Mouse (Mus musculus) ES-E14 (cell line): ENCODE results near the gene Osbpl11. TPM values are rescaled to one million over a fixed set of nuclear protein-coding genes. Genes with fewer than 3 reads are reported as not detected.

Experiments
- DNase-seq: peaks from one replicate; pipeline ENCODE4 v3.0.0-alpha.2; 2013; ENCODE audit warnings: low read depth, low spot score
- H3K27ac ChIP-seq: 2 replicates; pipeline ENCODE4 v1.5.1; 2012; ENCODE audit warnings: low read depth, mild to moderate bottlenecking, low read length, moderate library complexity, mixed read lengths; ENCODE audit not compliant: poor library complexity, insufficient read depth, severe bottlenecking
- H3K36me3 ChIP-seq: 2 replicates; pipeline ENCODE4 v1.6.1; 2012; ENCODE audit warnings: mild to moderate bottlenecking, low read length, moderate library complexity, mixed read lengths; ENCODE audit not compliant: control insufficient read depth, poor library complexity, insufficient read depth, severe bottlenecking
- H3K4me1 ChIP-seq, 2 experiments: fragments of 150-350 bp in 1 of 2; sonication (generic) in 1 of 2; 2 replicates each; pipeline ENCODE4 v1.6.1; 2012; ENCODE audit warnings: low read length in 2 of 2, mild to moderate bottlenecking in 1 of 2, mixed read lengths in 1 of 2; ENCODE audit not compliant: control insufficient read depth in 2 of 2, insufficient read depth in 2 of 2, poor library complexity in 1 of 2
- H3K4me3 ChIP-seq, 2 experiments: fragments of 150-350 bp in 1 of 2; sonication (generic) in 1 of 2; 2 replicates each; pipeline ENCODE4 v1.5.1; 2012; ENCODE audit warnings: low read length in 2 of 2, low read depth in 1 of 2, mild to moderate bottlenecking in 1 of 2, mixed read lengths in 1 of 2; ENCODE audit not compliant: insufficient read depth in 1 of 2, poor library complexity in 1 of 2, severe bottlenecking in 1 of 2
- H3K9ac ChIP-seq: 2 replicates; pipeline ENCODE4 v1.6.1; 2012; ENCODE audit warnings: low read depth, mild to moderate bottlenecking, low read length, mixed read lengths; ENCODE audit not compliant: poor library complexity, insufficient read depth, severe bottlenecking
- H3K9me3 ChIP-seq: fragments of 150-350 bp; sonication (generic); 2 replicates; pipeline ENCODE4 v1.6.1; 2012; ENCODE audit warnings: low read depth, mild to moderate bottlenecking, low read length; ENCODE audit not compliant: control insufficient read depth, insufficient read depth
- CHD2 ChIP-seq: IDR thresholded peaks from 2 replicates; pipeline ENCODE4 v1.6.1; 2014; ENCODE audit warnings: mild to moderate bottlenecking, low read depth, low read length, inconsistent platforms
- HCFC1 ChIP-seq: IDR thresholded peaks from 2 replicates; pipeline ENCODE4 v1.6.1; 2012; ENCODE audit warnings: low read length, inconsistent platforms, borderline replicate concordance; ENCODE audit not compliant: insufficient read depth
- MAFK ChIP-seq: IDR thresholded peaks from 2 replicates; pipeline ENCODE4 v1.6.1; 2014; ENCODE audit warnings: mild to moderate bottlenecking, low read depth, low read length, inconsistent platforms; ENCODE audit not compliant: insufficient read depth
- ZC3H11A ChIP-seq: IDR thresholded peaks from 2 replicates; pipeline ENCODE4 v1.6.1; 2012; ENCODE audit warnings: low read depth, mild to moderate bottlenecking, inconsistent platforms, low read length, borderline replicate concordance
- ZNF384 ChIP-seq: IDR thresholded peaks from 2 replicates; pipeline ENCODE4 v1.6.1; 2012; ENCODE audit warnings: low read depth, low read length, inconsistent platforms
- in situ Hi-C, 2 experiments: fragments of 600-800 bp; cut with MboI; formaldehyde crosslinking; loops; one replicate each; pipeline ENCODE4 v1.15.1; 2025; ENCODE audit warnings: low sequenced_read_pairs in 2 of 2, inconsistent platforms in 1 of 2; ENCODE audit not compliant: unreplicated experiment in 2 of 2
- total RNA-seq: library from RNA; depleted of rRNA; stranded (reverse); fragments of 300-350 nt; gene quantifications from 2 replicates; pipeline ENCODE4 v1.2.3, GENCODE M21; 2012

Osbpl11 gene
- total RNA-seq, 1 experiment, result 15.6 TPM

DNA sequence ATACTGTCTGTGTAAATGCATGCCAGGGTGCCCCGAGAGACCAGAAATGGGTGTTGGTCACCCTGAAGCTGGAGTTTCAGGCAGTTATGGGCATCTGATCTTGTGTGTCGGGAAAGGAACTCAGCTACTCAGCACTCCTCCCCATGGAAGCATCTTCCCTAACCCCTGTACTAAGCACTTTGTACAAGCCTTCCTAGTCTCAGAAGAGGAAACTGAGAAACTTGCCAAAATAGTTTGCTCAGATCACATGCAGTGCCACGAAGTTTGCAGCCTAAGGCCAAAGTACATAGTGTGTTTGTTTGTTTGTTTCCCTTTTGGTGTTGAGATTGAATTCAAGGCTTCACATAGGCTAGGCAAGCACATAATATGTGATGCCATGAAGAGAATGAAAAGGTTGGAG, 5.0 kb upstream of the Osbpl11 start:
- peaks cover 0 to 8% of the 10 kb centered on the region in 2 experiments; a peak in 2 of 4 replicates for H3K4me1 ChIP-seq
- H3K9ac ChIP-seq, result no peak overlapping the region
- no peak overlapping the region for H3K4me3 ChIP-seq
- no peak for DNase-seq
- in situ Hi-C loops, result no loop called here
- TF ChIP-seq MAFK, result no peak
- no peak for TF ChIP-seq ZC3H11A
- TF ChIP-seq CHD2, result no peak
- TF ChIP-seq HCFC1, result no peak
- no peak for TF ChIP-seq ZNF384
- H3K27ac ChIP-seq, result no peak overlapping the region
- H3K36me3 ChIP-seq, result no peaks in the 10 kb centered on the region
- H3K9me3 ChIP-seq, result no peaks in the 10 kb centered on the region

GRCm38 (mm10) chr16:33180793-33181192, 4.1 kb upstream of the Osbpl11 start:
- H3K27ac ChIP-seq, result no peak overlapping the region
- no peak for TF ChIP-seq ZC3H11A
- no peak for TF ChIP-seq ZNF384
- no peak overlapping the region for H3K4me3 ChIP-seq
- no peak overlapping the region for H3K9ac ChIP-seq
- H3K9me3 ChIP-seq, result no peaks in the 10 kb centered on the region
- in situ Hi-C loops, result no loop called here
- H3K36me3 ChIP-seq, result no peaks in the 10 kb centered on the region
- no peak for DNase-seq
- H3K4me1 ChIP-seq, result peaks cover 0 to 9% of the 10 kb centered on the region in 2 experiments; a peak in 2 of 4 replicates

GRCm38 (mm10) chr16:33185261-33186046, 583 bp downstream of the Osbpl11 start:
- H3K4me3 ChIP-seq, result peak overlapping the region; percentile 83 to 100
- peaks cover 2 to 4% of the 10 kb centered on the region in 2 experiments; a peak in 2 of 4 replicates for H3K4me1 ChIP-seq
- in situ Hi-C loops, result no loop called here
- TF ChIP-seq ZNF384 (no peak), HCFC1 (no peak), ZC3H11A (no peak), CHD2 (no peak), MAFK (no peak)
- H3K27ac ChIP-seq, result no peak overlapping the region
- H3K9me3 ChIP-seq, result no peaks in the 10 kb centered on the region
- no peaks in the 10 kb centered on the region for H3K36me3 ChIP-seq
- H3K9ac ChIP-seq, result peak overlapping the region; percentile 87
- DNase-seq, result no peak

DNA sequence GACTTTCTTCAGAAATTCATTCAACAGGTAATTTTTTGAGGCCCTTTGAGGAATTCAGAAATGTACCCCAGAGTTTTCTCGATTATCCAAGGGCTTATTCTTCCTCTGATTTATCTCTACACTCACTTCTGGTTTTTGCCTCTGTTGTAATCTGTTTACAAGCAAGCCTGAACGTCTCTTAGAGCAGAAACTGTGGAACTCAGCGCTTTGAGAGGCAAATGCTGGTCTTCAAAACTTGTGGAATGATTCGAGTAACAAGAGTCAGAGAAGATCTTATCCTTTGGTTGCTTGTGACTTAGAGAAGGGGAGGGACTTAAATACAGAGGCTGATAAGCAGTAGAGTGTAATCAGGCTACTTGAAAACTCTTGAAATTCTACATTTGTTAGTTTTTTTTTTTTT, 1.3 kb downstream of the Osbpl11 start:
- no peak overlapping the region for H3K27ac ChIP-seq
- H3K36me3 ChIP-seq, result no peaks in the 10 kb centered on the region
- TF ChIP-seq CHD2, result no peak
- no peak for TF ChIP-seq HCFC1
- no peak for TF ChIP-seq ZNF384
- TF ChIP-seq MAFK, result no peak
- no peak for TF ChIP-seq ZC3H11A
- H3K4me1 ChIP-seq, result peaks cover 2 to 4% of the 10 kb centered on the region in 2 experiments; a peak in 2 of 4 replicates
- H3K9ac ChIP-seq, result peak overlapping the region; percentile 87; the same call in 1 of the 2 replicates
- peak overlapping the region; percentile 83 to 100 for H3K4me3 ChIP-seq
- in situ Hi-C loops, result no loop called here
- no peaks in the 10 kb centered on the region for H3K9me3 ChIP-seq
- no peak for DNase-seq
